Mouse (Mus musculus): ENCODE measurements at regions not wholly inside any gene's neighbourhood (a gene's known extent, or its start where the extent isn't known, plus 50 kb on each side); places are given as distances from the start of the nearest gene placed in this dataset.

GRCm38 (mm10) chr1:144317560-144317959 is 68.5 kb upstream of the Rgs1 start:
- intact Hi-C loops (cut with DNase I), result no loop called here

- intact Hi-C loops (cut with DNase I), result no loop called here
Observed at GRCm38 (mm10) chr1:144316251-144316650, 67.2 kb upstream of the Rgs1 start.

GRCm38 (mm10) chr1:144314382-144314781 is 65.3 kb upstream of the Rgs1 start:
- intact Hi-C loops (cut with DNase I), result no loop called here

DNA sequence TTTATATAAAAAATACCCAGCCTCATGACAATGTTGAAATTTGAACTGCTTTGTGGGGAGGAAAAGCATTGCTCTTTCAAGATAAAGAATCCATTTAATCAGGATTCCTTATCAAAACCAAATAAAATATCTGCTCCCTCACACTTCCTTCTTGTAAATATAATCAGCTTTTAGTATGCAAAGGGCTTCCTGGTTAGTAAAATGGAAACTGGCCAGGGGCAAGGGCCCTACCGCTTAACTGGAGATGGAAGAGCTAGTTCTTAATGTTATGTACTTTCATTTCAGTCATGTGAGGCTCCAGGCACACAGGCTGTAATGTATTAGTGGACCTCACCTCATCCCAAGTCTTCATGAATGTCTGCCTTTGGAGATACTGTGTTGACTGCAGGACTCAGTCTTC is 64.3 kb upstream of the Rgs1 start:
- intact Hi-C loops (cut with DNase I), result no loop called here

DNA sequence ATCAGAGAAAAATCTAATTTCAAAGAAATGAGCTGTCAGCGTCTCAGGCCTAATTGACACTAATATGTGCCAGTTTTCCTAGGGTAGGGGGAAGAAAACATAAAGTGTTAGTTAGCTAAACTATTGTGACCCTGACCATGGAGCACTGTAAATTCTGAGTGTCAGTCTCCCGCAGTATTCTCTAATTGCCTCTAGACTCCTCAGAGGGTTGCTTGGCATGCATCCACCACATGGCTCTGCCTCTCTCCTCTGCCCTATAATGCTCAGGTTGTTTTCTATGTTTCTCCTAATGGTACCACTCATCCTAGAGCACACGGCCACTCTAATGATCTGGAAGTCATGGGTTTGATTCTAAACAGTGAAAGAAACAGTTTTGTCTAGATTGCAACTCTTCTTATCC is 60.9 kb upstream of the Rgs1 start:
- intact Hi-C loops (cut with DNase I), result no loop called here

DNA sequence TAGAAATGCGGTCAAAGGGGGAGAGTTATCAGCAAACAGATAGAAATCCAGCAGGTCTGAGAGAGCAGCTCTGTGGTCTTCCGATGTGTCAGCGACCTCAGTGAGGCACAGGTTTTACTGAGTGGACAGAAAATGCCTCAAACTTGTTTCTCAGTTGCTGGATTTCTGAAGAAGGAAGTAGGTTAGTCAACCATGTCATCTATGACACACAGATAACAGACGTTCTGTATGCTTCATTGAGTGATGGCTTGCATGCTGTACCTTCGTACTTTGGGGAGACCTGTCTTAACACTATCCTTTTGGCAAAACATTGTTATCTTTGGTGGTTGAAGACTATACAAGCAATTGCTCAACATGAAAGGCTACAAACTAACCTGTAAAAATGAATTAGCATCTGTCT is 59.3 kb upstream of the Rgs1 start:
- intact Hi-C loops (cut with DNase I), result no loop called here

DNA sequence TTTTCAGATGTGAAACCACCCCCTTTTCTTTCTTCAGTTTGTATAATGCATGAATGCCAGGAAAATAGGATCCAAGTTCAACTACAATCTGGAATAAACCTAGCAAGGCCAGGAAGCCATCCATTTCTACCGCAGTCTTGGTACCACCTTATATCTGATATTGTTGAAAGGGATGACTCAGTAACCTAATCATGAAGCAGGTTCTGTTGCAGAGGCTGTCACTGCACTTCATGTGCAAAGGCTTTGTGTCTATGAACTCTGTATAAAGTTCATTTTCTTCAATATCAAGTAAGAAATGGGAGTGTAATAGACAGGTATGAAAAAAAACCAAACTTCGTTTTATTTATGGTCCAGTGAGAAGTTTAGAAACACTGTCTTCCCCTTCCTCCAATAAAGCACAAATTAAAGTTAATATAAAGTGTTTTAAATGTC is 58.8 kb upstream of the Rgs1 start:
- intact Hi-C loops (cut with DNase I), result no loop called here

- intact Hi-C loops (cut with DNase I), result no loop called here
Observed at GRCm38 (mm10) chr1:144307017-144307853, 58.2 kb upstream of the Rgs1 start.

GRCm38 (mm10) chr1:144306284-144306683 is 57.2 kb upstream of the Rgs1 start:
- intact Hi-C loops (cut with DNase I), result no loop called here

GRCm38 (mm10) chr1:144300670-144301069 is 51.6 kb upstream of the Rgs1 start:
- intact Hi-C loops (cut with DNase I), result no loop called here
